Mouse (Mus musculus): ENCODE data around the gene Lsm14a. TPM values are rescaled to one million over a fixed set of nuclear protein-coding genes. Genes with fewer than 3 reads are reported as not detected.
A peak's percentile ranks its signal among the peaks of the same experiment; 100 is the strongest.

Gene Lsm14a
- polyA plus RNA-seq (2015; fragmentation: Nextera tagmentation; extraction: Ambion mirVana): 57.1 and 63.1 TPM in 2 replicates

DNA sequence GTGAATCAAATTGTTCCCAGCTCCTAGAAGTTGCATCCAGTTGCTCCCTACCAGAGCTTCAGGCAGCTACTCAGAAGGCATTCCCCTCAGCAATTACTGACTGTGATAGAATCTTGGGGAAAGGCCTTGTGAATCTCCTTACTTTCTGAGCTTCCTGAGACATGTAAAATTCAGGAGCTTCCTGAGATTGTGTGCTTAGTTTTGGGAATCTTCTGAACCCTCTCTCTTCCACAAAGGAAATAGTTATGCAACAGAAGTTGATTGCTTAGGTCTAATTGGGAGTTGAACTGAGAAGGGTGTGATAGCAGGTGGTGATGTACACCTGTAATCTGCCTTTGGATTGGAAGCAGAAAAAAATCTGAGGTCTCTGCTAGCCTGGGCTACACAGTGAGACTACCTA, at the start of gene Lsm14a:
Gene Lsm14a (minus strand): TSS at position 101 of the 400 bp plus-strand sequence.
- no peak within 1 kb of the TSS for H3K9ac ChIP-seq
- H3K27me3 ChIP-seq: no peaks in the 10 kb centered on the region
- peaks cover 9% of the 10 kb centered on the region for H3K4me1 ChIP-seq (replicated peaks)
- H3K36me3 ChIP-seq: no peaks in the 10 kb centered on the region
- no peak for ATAC-seq (replicated peaks; ENCODE audit: insufficient number of reproducible peaks, insufficient read depth, low FRiP score, low read depth)
- no peaks in the 10 kb centered on the region for H3K9me3 ChIP-seq (replicated peaks)
- H3K27ac ChIP-seq: no peak within 1 kb of the TSS
- no peak within 1 kb of the TSS for H3K4me2 ChIP-seq
- H3K4me3 ChIP-seq: no peak within 1 kb of the TSS

- no peaks in the 10 kb centered on the region for H3K9me3 ChIP-seq (replicated peaks)
- no peak overlapping the region for H3K9ac ChIP-seq
- H3K36me3 ChIP-seq: no peaks in the 10 kb centered on the region
- no peak overlapping the region for H3K4me3 ChIP-seq
- H3K27ac ChIP-seq: no peak overlapping the region
- no peaks in the 10 kb centered on the region for H3K27me3 ChIP-seq
- no peak for ATAC-seq (replicated peaks; ENCODE audit: insufficient number of reproducible peaks, insufficient read depth, low FRiP score, low read depth)
- H3K4me1 ChIP-seq (replicated peaks): no peaks in the 10 kb centered on the region
- H3K4me2 ChIP-seq: no peak overlapping the region
- WGBS: 36% methylated on average over 6 of the region's 6 CpGs
Measured at GRCm38 (mm10) chr7:34438903-34439302, 45.8 kb upstream of the Lsm14a start.

- ATAC-seq (replicated peaks; ENCODE audit: insufficient number of reproducible peaks, insufficient read depth, low FRiP score, low read depth): no peak
- no peak overlapping the region for H3K27ac ChIP-seq
- H3K4me2 ChIP-seq: no peak overlapping the region
- H3K4me3 ChIP-seq: no peak overlapping the region
- no peaks in the 10 kb centered on the region for H3K27me3 ChIP-seq
- H3K9ac ChIP-seq: no peak overlapping the region
- H3K9me3 ChIP-seq (replicated peaks): no peaks in the 10 kb centered on the region
- WGBS: 63% methylated on average over 1 of the region's 1 CpGs
- no peaks in the 10 kb centered on the region for H3K4me1 ChIP-seq (replicated peaks)
- H3K36me3 ChIP-seq: no peaks in the 10 kb centered on the region
Measured at GRCm38 (mm10) chr7:34433597-34433996, 40.5 kb upstream of the Lsm14a start.

DNA sequence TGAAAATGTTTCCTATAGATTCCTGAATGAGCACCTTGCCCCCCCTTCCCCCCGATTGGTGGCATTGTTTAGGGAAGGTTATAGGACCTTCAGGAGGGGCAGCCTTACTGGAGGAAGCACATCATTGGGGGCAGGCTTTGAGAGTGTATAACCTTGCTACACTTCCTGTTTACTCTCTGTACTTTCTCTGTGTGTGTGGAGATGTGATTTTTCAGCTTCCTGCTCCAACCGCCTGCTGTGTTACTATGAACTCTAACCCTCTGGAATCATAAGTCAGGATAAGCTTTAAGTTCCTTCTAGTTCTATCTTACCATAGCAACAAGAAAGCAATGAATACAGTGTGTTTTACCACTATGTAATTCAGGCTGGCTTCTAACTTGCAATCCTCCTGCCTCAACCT, 28.1 kb upstream of the Lsm14a start:
- WGBS: 57% methylated on average over 2 of the region's 2 CpGs
- Histone ChIP-seq H3K27ac (no peak overlapping the region), H3K9me3 (replicated peaks) (no peaks in the 10 kb centered on the region), H3K9ac (no peak overlapping the region), H3K4me1 (replicated peaks) (no peaks in the 10 kb centered on the region), H3K4me3 (no peak overlapping the region), H3K27me3 (no peaks in the 10 kb centered on the region), H3K36me3 (no peaks in the 10 kb centered on the region), H3K4me2 (no peak overlapping the region)
- no peak for ATAC-seq (replicated peaks; ENCODE audit: insufficient number of reproducible peaks, insufficient read depth, low FRiP score, low read depth)

- H3K27ac ChIP-seq: no peak overlapping the region
- WGBS: 10% methylated on average over 8 of the region's 8 CpGs
- H3K4me3 ChIP-seq: no peak overlapping the region
- no peak overlapping the region for H3K4me2 ChIP-seq
- no peaks in the 10 kb centered on the region for H3K4me1 ChIP-seq (replicated peaks)
- no peaks in the 10 kb centered on the region for H3K36me3 ChIP-seq
- no peak overlapping the region for H3K9ac ChIP-seq
- no peaks in the 10 kb centered on the region for H3K27me3 ChIP-seq
- ATAC-seq (replicated peaks; ENCODE audit: insufficient number of reproducible peaks, insufficient read depth, low FRiP score, low read depth): 0 out of 2 replicates have a peak, but pooled peaks have one; percentile 39
- 0 out of 2 replicates have a peak, but pooled peaks cover under 1% of the 10 kb centered on the region for H3K9me3 ChIP-seq (replicated peaks)
Measured at GRCm38 (mm10) chr7:34407492-34407891, 14.4 kb upstream of the Lsm14a start.

- Histone ChIP-seq H3K4me1 (replicated peaks) (no peaks in the 10 kb centered on the region), H3K4me2 (no peak overlapping the region), H3K4me3 (no peak overlapping the region), H3K9ac (no peak overlapping the region), H3K27me3 (no peaks in the 10 kb centered on the region), H3K36me3 (no peaks in the 10 kb centered on the region), H3K27ac (no peak overlapping the region), H3K9me3 (replicated peaks) (no peaks in the 10 kb centered on the region)
- WGBS: 56% methylated on average over 11 of the region's 11 CpGs
- no peak for ATAC-seq (replicated peaks; ENCODE audit: insufficient number of reproducible peaks, insufficient read depth, low FRiP score, low read depth)
Measured at GRCm38 (mm10) chr7:34403876-34404275, 10.8 kb upstream of the Lsm14a start.

GRCm38 (mm10) chr7:34400070-34400469, 7.0 kb upstream of the Lsm14a start:
- Histone ChIP-seq H3K9ac (no peak overlapping the region), H3K27me3 (no peaks in the 10 kb centered on the region), H3K4me2 (no peak overlapping the region), H3K9me3 (replicated peaks) (no peaks in the 10 kb centered on the region), H3K4me3 (no peak overlapping the region), H3K4me1 (replicated peaks) (no peaks in the 10 kb centered on the region), H3K27ac (no peak overlapping the region), H3K36me3 (no peaks in the 10 kb centered on the region)
- WGBS: 37% methylated on average over 4 of the region's 4 CpGs
- no peak for ATAC-seq (replicated peaks; ENCODE audit: insufficient number of reproducible peaks, insufficient read depth, low FRiP score, low read depth)

GRCm38 (mm10) chr7:34398831-34399230, 5.7 kb upstream of the Lsm14a start:
- H3K27me3 ChIP-seq: no peaks in the 10 kb centered on the region
- WGBS: 70% methylated on average over 5 of the region's 5 CpGs
- H3K27ac ChIP-seq: no peak overlapping the region
- ATAC-seq (replicated peaks; ENCODE audit: insufficient number of reproducible peaks, insufficient read depth, low FRiP score, low read depth): no peak
- no peaks in the 10 kb centered on the region for H3K4me1 ChIP-seq (replicated peaks)
- H3K36me3 ChIP-seq: no peaks in the 10 kb centered on the region
- no peaks in the 10 kb centered on the region for H3K9me3 ChIP-seq (replicated peaks)
- H3K9ac ChIP-seq: no peak overlapping the region
- no peak overlapping the region for H3K4me3 ChIP-seq
- H3K4me2 ChIP-seq: no peak overlapping the region

DNA sequence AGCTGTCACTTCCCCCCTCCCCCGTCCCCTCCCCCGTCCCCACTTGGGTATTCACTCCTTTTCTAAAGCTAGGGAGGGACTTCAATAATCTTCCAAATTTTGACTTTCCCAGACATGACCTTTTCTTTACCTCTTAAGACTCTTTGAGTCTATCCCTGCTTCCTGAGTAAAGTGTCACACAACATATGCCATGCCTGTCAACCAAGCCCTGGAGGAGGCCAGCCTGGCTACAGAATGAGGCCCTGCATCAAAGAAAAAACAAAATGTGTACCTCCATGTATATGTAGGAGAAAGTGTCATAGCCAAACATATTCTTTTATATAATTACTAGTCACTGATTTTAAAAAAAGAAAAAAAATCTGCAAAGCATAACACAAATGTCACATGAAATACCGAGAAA, 3.7 kb upstream of the Lsm14a start:
- Histone ChIP-seq H3K9ac (no peak overlapping the region), H3K36me3 (no peaks in the 10 kb centered on the region), H3K4me1 (replicated peaks) (no peaks in the 10 kb centered on the region), H3K4me2 (no peak overlapping the region), H3K27ac (no peak overlapping the region), H3K27me3 (no peaks in the 10 kb centered on the region), H3K4me3 (no peak overlapping the region), H3K9me3 (replicated peaks) (no peaks in the 10 kb centered on the region)
- 69% methylated on average over 3 of the region's 3 CpGs for WGBS
- ATAC-seq (replicated peaks; ENCODE audit: insufficient number of reproducible peaks, insufficient read depth, low FRiP score, low read depth): no peak

- no peak overlapping the region for H3K27ac ChIP-seq
- no peaks in the 10 kb centered on the region for H3K27me3 ChIP-seq
- peaks cover 3% of the 10 kb centered on the region for H3K4me1 ChIP-seq (replicated peaks)
- H3K36me3 ChIP-seq: no peaks in the 10 kb centered on the region
- no peak overlapping the region for H3K4me3 ChIP-seq
- ATAC-seq (replicated peaks; ENCODE audit: insufficient number of reproducible peaks, insufficient read depth, low FRiP score, low read depth): no peak
- no peak overlapping the region for H3K9ac ChIP-seq
- H3K9me3 ChIP-seq (replicated peaks): no peaks in the 10 kb centered on the region
- H3K4me2 ChIP-seq: no peak overlapping the region
- WGBS: 66% methylated on average over 6 of the region's 6 CpGs
Measured at GRCm38 (mm10) chr7:34395761-34396160, 2.6 kb upstream of the Lsm14a start.

DNA sequence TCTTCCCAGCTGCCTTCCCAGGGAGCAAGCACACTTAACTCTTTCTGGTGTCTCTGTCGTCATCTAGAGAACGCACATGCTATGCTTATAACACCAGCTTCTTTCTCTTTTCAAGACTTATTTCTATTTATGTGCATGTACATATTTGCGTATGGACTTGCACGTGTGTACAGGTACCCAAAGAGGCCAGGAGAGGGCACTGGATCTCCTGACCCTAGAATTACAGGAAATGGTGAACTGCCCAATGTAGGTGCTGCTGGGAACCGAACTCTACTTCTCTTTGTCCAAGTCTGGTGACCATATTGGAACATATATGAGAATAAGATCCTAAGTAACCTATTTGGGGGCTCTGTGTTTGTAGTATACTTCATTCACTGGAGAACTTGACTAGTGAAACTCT, 1.5 kb upstream of the Lsm14a start:
- no peak overlapping the region for H3K27ac ChIP-seq
- no peak overlapping the region for H3K9ac ChIP-seq
- H3K4me1 ChIP-seq (replicated peaks): peaks cover 9% of the 10 kb centered on the region
- H3K27me3 ChIP-seq: no peaks in the 10 kb centered on the region
- no peak for ATAC-seq (replicated peaks; ENCODE audit: insufficient number of reproducible peaks, insufficient read depth, low FRiP score, low read depth)
- H3K4me3 ChIP-seq: no peak overlapping the region
- WGBS: 83% methylated on average over 5 of the region's 5 CpGs
- H3K9me3 ChIP-seq (replicated peaks): no peaks in the 10 kb centered on the region
- no peak overlapping the region for H3K4me2 ChIP-seq
- H3K36me3 ChIP-seq: no peaks in the 10 kb centered on the region

- no peak overlapping the region for H3K9ac ChIP-seq
- no peaks in the 10 kb centered on the region for H3K9me3 ChIP-seq (replicated peaks)
- ATAC-seq (replicated peaks; ENCODE audit: insufficient number of reproducible peaks, insufficient read depth, low FRiP score, low read depth): no peak
- H3K27me3 ChIP-seq: no peaks in the 10 kb centered on the region
- H3K4me1 ChIP-seq (replicated peaks): peaks cover 9% of the 10 kb centered on the region
- no peak overlapping the region for H3K27ac ChIP-seq
- no peaks in the 10 kb centered on the region for H3K36me3 ChIP-seq
- no peak overlapping the region for H3K4me3 ChIP-seq
- no peak overlapping the region for H3K4me2 ChIP-seq
- WGBS: 76% methylated on average over 2 of the region's 2 CpGs
Measured at GRCm38 (mm10) chr7:34394091-34394490, 976 bp upstream of the Lsm14a start.
